Comparison of ENCODE assay signal across 8 mouse cellular contexts in the genomic region with DNA sequence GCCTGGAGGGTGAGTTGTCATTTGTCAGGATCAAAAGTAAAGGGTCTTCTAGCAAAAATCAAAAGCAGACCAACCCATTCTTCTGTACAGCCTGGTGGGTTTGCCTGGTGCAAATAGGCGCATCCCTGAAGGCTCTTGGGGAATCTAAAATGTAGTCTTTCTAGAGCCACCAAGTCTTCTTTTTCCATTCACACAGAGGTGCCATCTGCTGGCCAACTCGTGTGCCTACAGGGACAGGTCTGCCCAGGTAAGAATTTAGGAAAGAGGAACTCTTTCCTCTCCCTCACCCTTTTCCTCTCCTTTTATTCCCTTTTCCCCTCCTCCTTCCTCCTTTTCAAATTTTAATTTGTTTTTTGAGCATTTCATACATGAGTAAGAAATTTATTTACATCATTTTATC.
A peak's percentile ranks its signal among the peaks of the same experiment; 100 is the strongest.
DNase-seq lines count a peak whose midpoint lies in the region; ATAC-seq and TF ChIP-seq lines count a peak whose summit lies in the region.

No protein-coding gene starts in this region.

- H3K27ac ChIP-seq in left cerebral cortex, adult 2 months: no peak overlapping the region
- H3K27ac ChIP-seq in CH12.LX (ENCODE audit: insufficient read depth, low read depth): no peak overlapping the region
- H3K27ac ChIP-seq in embryonic facial prominence, embryonic 11.5 days (replicated peaks; ENCODE audit: low read depth, low read length): no peak overlapping the region

- peak; percentile 67 for TF ChIP-seq CTCF in left cerebral cortex, adult 2 months (IDR thresholded peaks at IDR 0.05)
- peak; percentile 53 to 73 for TF ChIP-seq CTCF in CH12.LX (conservative IDR thresholded peaks at IDR 0.05 in 1 of 2, IDR thresholded peaks at IDR 0.05 in 1 of 2; ENCODE audit: low read depth in 2 of 2, low read length in 2 of 2)

- no peaks in the 10 kb centered on the region for H3K27me3 ChIP-seq in CH12.LX (replicated peaks)
- no peaks in the 10 kb centered on the region for H3K27me3 ChIP-seq in embryonic facial prominence, embryonic 11.5 days (ENCODE audit: control insufficient read depth, insufficient read depth, low read length)

- no peak for TF ChIP-seq POLR2A in CH12.LX (IDR thresholded peaks at IDR 0.05; ENCODE audit: low read depth, low read length)

- no peaks in the 10 kb centered on the region for H3K9me3 ChIP-seq in CH12.LX (replicated peaks; ENCODE audit: low read length)
- no peaks in the 10 kb centered on the region for H3K9me3 ChIP-seq in embryonic facial prominence, embryonic 11.5 days (replicated peaks; ENCODE audit: control insufficient read depth, low read length)

- ATAC-seq in embryonic facial prominence, embryonic 11.5 days (replicated peaks; ENCODE audit: insufficient number of reproducible peaks, low FRiP score, low TSS enrichment, low read depth): no peak

- no peak overlapping the region for H3K4me2 ChIP-seq in CH12.LX (ENCODE audit: insufficient read depth, low read depth, poor library complexity, severe bottlenecking)
- no peak overlapping the region for H3K4me2 ChIP-seq in embryonic facial prominence, embryonic 11.5 days (ENCODE audit: low read depth, low read length)

- TF ChIP-seq EP300 in CH12.LX (IDR thresholded peaks at IDR 0.05; ENCODE audit: low read length): no peak

- no peak overlapping the region for H3K4me3 ChIP-seq in left cerebral cortex, adult 2 months
- no peak overlapping the region for H3K4me3 ChIP-seq in CH12.LX (replicated peaks in 1 of 3; ENCODE audit: low read depth in 2 of 3, low read length in 2 of 3, poor library complexity in 1 of 3)
- H3K4me3 ChIP-seq in embryonic facial prominence, embryonic 11.5 days (ENCODE audit: low read depth, low read length): no peak overlapping the region

- H3K9ac ChIP-seq in CH12.LX (ENCODE audit: insufficient read depth, low read depth): no peak overlapping the region
- H3K9ac ChIP-seq in embryonic facial prominence, embryonic 11.5 days (replicated peaks; ENCODE audit: low read length): no peak overlapping the region

- in situ Hi-C loops in CH12.LX (cut with MboI; ENCODE audit: low pct_ligation_motif_present, low pct_unique_long_range_greater_than_20kb, low sequenced_read_pairs): no loop called here

- DNase-seq in adrenal gland, postnatal 25 days: peak; percentile 5
- DNase-seq in adrenal gland, adult 18-20 months (ENCODE audit: low spot score in 2 of 2): no peak
- DNase-seq in left cerebral cortex, adult 2 months (ENCODE audit: extremely low spot score in 1 of 2, low spot score in 2 of 2): peak in 1 of 2 experiments; percentile 17
- DNase-seq in left cerebral cortex, adult 11 months (ENCODE audit: low spot score): no peak
- peak; percentile 45 for DNase-seq in CH12.LX (ENCODE audit: extremely low read depth)
- DNase-seq in embryonic facial prominence, embryonic 11.5 days (ENCODE audit: low spot score): peak; percentile 46
- no peak for DNase-seq in B cell, adult 2 months
- DNase-seq in gastrocnemius, postnatal 25 days: no peak

- H3K4me1 ChIP-seq in CH12.LX (ENCODE audit: control insufficient read depth in 1 of 2, insufficient read depth in 2 of 2): 0 out of 4 replicates have a peak, but pooled peaks cover 0 to 4% of the 10 kb centered on the region in 2 experiments
- no peaks in the 10 kb centered on the region for H3K4me1 ChIP-seq in embryonic facial prominence, embryonic 11.5 days (ENCODE audit: control insufficient read depth, insufficient read depth, low read length)

- dilution Hi-C loops in CH12.LX (cut with MboI; ENCODE audit: extremely low pct_ligation_motif_present, extremely low pct_unique_long_range_greater_than_20kb, low sequenced_read_pairs): no loop called here

- no peaks in the 10 kb centered on the region for H3K79me2 ChIP-seq in CH12.LX (replicated peaks; ENCODE audit: control insufficient read depth, extremely low read depth, insufficient read depth, poor library complexity, severe bottlenecking)

- intact Hi-C loops in left cerebral cortex, adult 2 months (cut with DNase I): loop anchor here (1.0 kb wide), 1 partner anchor 632 kb away; no protein-coding TSS in a partner anchor

- 14% methylated on average over 2 of the region's 2 CpGs for WGBS in embryonic facial prominence, embryonic 11.5 days

- TF ChIP-seq RAD21 in CH12.LX (IDR thresholded peaks at IDR 0.05; ENCODE audit: low read depth, low read length): peak; percentile 38

- H3K36me3 ChIP-seq in CH12.LX (replicated peaks in 1 of 2; ENCODE audit: control insufficient read depth in 1 of 2, insufficient read depth in 1 of 2, low read length in 1 of 2): no peaks in the 10 kb centered on the region
- H3K36me3 ChIP-seq in embryonic facial prominence, embryonic 11.5 days (replicated peaks; ENCODE audit: control insufficient read depth, insufficient read depth, low read depth, low read length): no peaks in the 10 kb centered on the region

TF ChIP-seq in CH12.LX, 34 proteins besides CTCF, POLR2A, EP300 and RAD21:
- TF ChIP-seq SMC3 (IDR thresholded peaks at IDR 0.05; ENCODE audit: low read depth, low read length) (peak; percentile 67; the same call in 1 of the 2 replicates), MAX (IDR thresholded peaks at IDR 0.05; ENCODE audit: low read length) (no peak)

Comparison
In these comparisons a context has a peak if more than half of its experiments do, and no peak if none do; other contexts are left out.
1. DNase-seq: peak in adrenal gland, postnatal 25 days (single experiment), CH12.LX (single experiment) and embryonic facial prominence, embryonic 11.5 days (single experiment); none in adrenal gland, adult 18-20 months (0 of 2), left cerebral cortex, adult 11 months (single experiment), B cell, adult 2 months (0 of 2) and gastrocnemius, postnatal 25 days (single experiment).